Mouse (Mus musculus) lung, embryonic 14.5 days (tissue): ENCODE results near the gene Olfr586. TPM values are rescaled to one million over a fixed set of nuclear protein-coding genes. Genes with fewer than 3 reads are reported as not detected.

Source experiments
- ATAC-seq: fragments of 200-750 bp; cut with Nextera tagmentation; 2 replicates; pipeline ENCODE4 v1.8.0; 2017; ENCODE audit warnings: mild to moderate bottlenecking, moderate TSS enrichment, moderate library complexity; ENCODE audit not compliant: insufficient read depth
- DNase-seq: peaks from one replicate; pipeline ENCODE4 v3.0.0-alpha.2; 2015
- H3K27ac ChIP-seq: fragments of 300-500 bp; sonication (generic); 2 replicates; pipeline ENCODE4 v1.5.1; 2014; ENCODE audit warnings: low read depth, mild to moderate bottlenecking, moderate library complexity
- H3K27me3 ChIP-seq: fragments of 300-500 bp; sonication (generic); 2 replicates; pipeline ENCODE4 v1.6.1; 2014; ENCODE audit warnings: low read length, control low read depth; ENCODE audit not compliant: insufficient read depth
- H3K36me3 ChIP-seq: fragments of 300-500 bp; sonication (generic); 2 replicates; pipeline ENCODE4 v1.6.1; 2014; ENCODE audit warnings: control low read depth; ENCODE audit not compliant: insufficient read depth
- H3K4me1 ChIP-seq: fragments of 300-500 bp; sonication (generic); 2 replicates; pipeline ENCODE4 v1.6.1; 2014; ENCODE audit warnings: antibody characterized with exemption, control low read depth; ENCODE audit not compliant: insufficient read depth
- H3K4me2 ChIP-seq: fragments of 300-500 bp; sonication (generic); 2 replicates; pipeline ENCODE4 v1.6.1; 2014; ENCODE audit warnings: mild to moderate bottlenecking
- H3K4me3 ChIP-seq: fragments of 300-500 bp; sonication (generic); 2 replicates; pipeline ENCODE4 v1.5.1; 2014; ENCODE audit warnings: low read depth, low read length
- H3K9ac ChIP-seq: fragments of 300-500 bp; sonication (generic); 2 replicates; pipeline ENCODE4 v1.6.1; 2014
- H3K9me3 ChIP-seq: fragments of 300-500 bp; sonication (generic); 2 replicates; pipeline ENCODE4 v1.6.1; 2016; ENCODE audit warnings: low read depth, low read length, control low read depth
- CTCF ChIP-seq: IDR thresholded peaks from 2 replicates; pipeline ENCODE4 v1.5.1; 2016; ENCODE audit warnings: antibody characterized with exemption, low read depth
- WGBS: fragments of 180-500 bp; shearing (Covaris S2); extraction: QIAGEN DNeasy Blood & Tissue Kit; methylation state at CpG from one replicate; pipeline ENCODE4 v1.1.7; 2014; 5-methylcytosine and 5-hydroxymethylcytosine counted together
- polyA plus RNA-seq: library from polyadenylated mRNA; unstranded; fragments of >200 nt; fragmentation: Nextera tagmentation; extraction: Ambion mirVana; gene quantifications from 2 replicates; pipeline ENCODE4 v1.2.1, GENCODE M21; 2014

Gene Olfr586
- polyA plus RNA-seq, result not detected in 2 replicates

- H3K27me3 ChIP-seq, result no peaks in the 10 kb centered on the region
- H3K36me3 ChIP-seq, result no peaks in the 10 kb centered on the region
- DNase-seq (no peak), ATAC-seq (no peak)
- H3K27ac ChIP-seq, result no peak within 1 kb of the TSS
- no peak within 1 kb of the TSS for H3K4me3 ChIP-seq
- H3K9ac ChIP-seq, result no peak within 1 kb of the TSS
- WGBS, result 91% methylated on average over 3 of the region's 3 CpGs
- no peaks in the 10 kb centered on the region for H3K9me3 ChIP-seq
- no peak for TF ChIP-seq CTCF
- H3K4me1 ChIP-seq, result no peaks in the 10 kb centered on the region
- no peak within 1 kb of the TSS for H3K4me2 ChIP-seq
Observed at GRCm38 (mm10) chr7:103125538-103125937, at the start of gene Olfr586. Olfr586 (minus strand) TSS chr7:103125638.

- Histone ChIP-seq H3K9ac (no peak overlapping the region), H3K36me3 (no peaks in the 10 kb centered on the region), H3K9me3 (no peaks in the 10 kb centered on the region), H3K4me1 (no peaks in the 10 kb centered on the region), H3K27ac (no peak overlapping the region), H3K27me3 (no peaks in the 10 kb centered on the region), H3K4me3 (no peak overlapping the region), H3K4me2 (no peak overlapping the region)
- no peak for DNase-seq
- no peak for ATAC-seq
- WGBS, result 68% methylated on average over 5 of the region's 5 CpGs
- TF ChIP-seq CTCF, result no peak
Observed at GRCm38 (mm10) chr7:103169697-103170096, 44.3 kb upstream of the Olfr586 start.

- no peak within 1 kb of the TSS for H3K4me2 ChIP-seq
- H3K36me3 ChIP-seq, result no peaks in the 10 kb centered on the region
- TF ChIP-seq CTCF, result no peak
- H3K4me3 ChIP-seq, result no peak within 1 kb of the TSS
- DNase-seq (no peak), ATAC-seq (no peak)
- H3K27me3 ChIP-seq, result no peaks in the 10 kb centered on the region
- no peak within 1 kb of the TSS for H3K27ac ChIP-seq
- H3K9ac ChIP-seq, result no peak within 1 kb of the TSS
- WGBS, result 45% methylated on average over 2 of the region's 2 CpGs
- H3K9me3 ChIP-seq, result no peaks in the 10 kb centered on the region
- no peaks in the 10 kb centered on the region for H3K4me1 ChIP-seq
Observed at GRCm38 (mm10) chr7:103156256-103156655, 30.8 kb upstream of the Olfr586 start, which contains the start of gene Olfr589. Olfr589 (minus strand) TSS chr7:103156356.

- H3K9ac ChIP-seq, result no peak within 1 kb of the TSS
- no peaks in the 10 kb centered on the region for H3K36me3 ChIP-seq
- H3K4me3 ChIP-seq, result no peak within 1 kb of the TSS
- DNase-seq (no peak), ATAC-seq (no peak)
- TF ChIP-seq CTCF, result no peak
- WGBS, result 88% methylated on average over 1 of the region's 1 CpGs
- no peaks in the 10 kb centered on the region for H3K9me3 ChIP-seq
- no peak within 1 kb of the TSS for H3K4me2 ChIP-seq
- H3K27me3 ChIP-seq, result no peaks in the 10 kb centered on the region
- H3K4me1 ChIP-seq, result no peaks in the 10 kb centered on the region
- no peak within 1 kb of the TSS for H3K27ac ChIP-seq
Observed at GRCm38 (mm10) chr7:103140579-103140978, 15.1 kb upstream of the Olfr586 start, which contains the start of gene Olfr588-ps1. Olfr588-ps1 (plus strand) TSS chr7:103140879.

GRCm38 (mm10) chr7:103119406-103119805 is 6.0 kb downstream of the Olfr586 start:
- no peak overlapping the region for H3K4me3 ChIP-seq
- no peaks in the 10 kb centered on the region for H3K27me3 ChIP-seq
- no peak for ATAC-seq
- no peaks in the 10 kb centered on the region for H3K36me3 ChIP-seq
- no peak overlapping the region for H3K4me2 ChIP-seq
- no peak overlapping the region for H3K9ac ChIP-seq
- no peaks in the 10 kb centered on the region for H3K4me1 ChIP-seq
- peak; percentile 30 for DNase-seq
- TF ChIP-seq CTCF, result peak; percentile 40
- no peaks in the 10 kb centered on the region for H3K9me3 ChIP-seq
- WGBS, result 46% methylated on average over 3 of the region's 3 CpGs
- H3K27ac ChIP-seq, result no peak overlapping the region

- WGBS, result 90% methylated on average over 1 of the region's 1 CpGs
- no peak for ATAC-seq
- Histone ChIP-seq H3K9ac (no peak within 1 kb of the TSS), H3K27me3 (no peaks in the 10 kb centered on the region), H3K9me3 (no peaks in the 10 kb centered on the region), H3K4me1 (no peaks in the 10 kb centered on the region), H3K36me3 (no peaks in the 10 kb centered on the region), H3K4me3 (no peak within 1 kb of the TSS), H3K4me2 (no peak within 1 kb of the TSS), H3K27ac (no peak within 1 kb of the TSS)
- DNase-seq, result no peak
- TF ChIP-seq CTCF, result no peak
Observed at GRCm38 (mm10) chr7:103097420-103097819, 28.0 kb downstream of the Olfr586 start, which contains the start of gene Olfr585. Olfr585 (plus strand) TSS chr7:103097720.

GRCm38 (mm10) chr7:103081585-103081984 is 43.9 kb downstream of the Olfr586 start, which contains the start of gene Olfr584:
Olfr584 (plus strand) TSS chr7:103081885.
- H3K27me3 ChIP-seq, result no peaks in the 10 kb centered on the region
- H3K36me3 ChIP-seq, result no peaks in the 10 kb centered on the region
- no peaks in the 10 kb centered on the region for H3K9me3 ChIP-seq
- ATAC-seq (no peak), DNase-seq (no peak)
- TF ChIP-seq CTCF, result no peak
- H3K9ac ChIP-seq, result no peak within 1 kb of the TSS
- 75% methylated on average over 1 of the region's 1 CpGs for WGBS
- H3K4me2 ChIP-seq, result no peak within 1 kb of the TSS
- no peak within 1 kb of the TSS for H3K27ac ChIP-seq
- H3K4me3 ChIP-seq, result no peak within 1 kb of the TSS
- no peaks in the 10 kb centered on the region for H3K4me1 ChIP-seq

Other genes with a start within 250 kb of the Olfr586 start
- gene Olfr568, start 248.5 kb downstream of the Olfr586 start, polyA plus RNA-seq, result not detected in 2 replicates
- gene Olfr569, start 234.8 kb downstream of the Olfr586 start, polyA plus RNA-seq, result not detected in 2 replicates
- not detected in 2 replicates for gene Olfr570, start 231.1 kb downstream of the Olfr586 start, polyA plus RNA-seq
- gene Olfr571, start 208.1 kb downstream of the Olfr586 start, polyA plus RNA-seq, result not detected in 2 replicates
- gene Olfr572, start 201.2 kb downstream of the Olfr586 start, polyA plus RNA-seq, result not detected in 2 replicates
- not detected in 2 replicates for gene Olfr573-ps1, start 183.1 kb downstream of the Olfr586 start, polyA plus RNA-seq
- gene Olfr574, start 177.2 kb downstream of the Olfr586 start, polyA plus RNA-seq, result not detected in 2 replicates
- not detected in 2 replicates for gene Olfr575, start 166.9 kb downstream of the Olfr586 start, polyA plus RNA-seq
- gene Olfr576, start 163.0 kb downstream of the Olfr586 start, polyA plus RNA-seq, result not detected in 2 replicates
- not detected in 2 replicates for gene Olfr577, start 149.7 kb downstream of the Olfr586 start, polyA plus RNA-seq
- gene Olfr578, start 136.3 kb downstream of the Olfr586 start, polyA plus RNA-seq, result not detected in 2 replicates
- gene Olfr582, start 87.6 kb downstream of the Olfr586 start, polyA plus RNA-seq, result not detected in 2 replicates
- not detected in 2 replicates for gene Olfr583, start 74.3 kb downstream of the Olfr586 start, polyA plus RNA-seq
- gene Olfr584, start 43.8 kb downstream of the Olfr586 start, polyA plus RNA-seq, result not detected in 2 replicates
- not detected in 2 replicates for gene Olfr585, start 27.9 kb downstream of the Olfr586 start, polyA plus RNA-seq
- not detected in 2 replicates for gene Olfr588-ps1, start 15.2 kb upstream of the Olfr586 start, polyA plus RNA-seq
- gene Olfr589, start 30.7 kb upstream of the Olfr586 start, polyA plus RNA-seq, result not detected in 2 replicates
- gene Olfr591, start 52.7 kb upstream of the Olfr586 start, polyA plus RNA-seq, result not detected in 2 replicates
- not detected in 2 replicates for gene Olfr592, start 59.2 kb upstream of the Olfr586 start, polyA plus RNA-seq
- not detected in 2 replicates for gene Olfr593, start 86.2 kb upstream of the Olfr586 start, polyA plus RNA-seq
- not detected in 2 replicates for gene Olfr594, start 91.4 kb upstream of the Olfr586 start, polyA plus RNA-seq
- gene Usp17ld, start 126.9 kb upstream of the Olfr586 start, polyA plus RNA-seq, result not detected in 2 replicates
- gene Olfr596, start 180.0 kb upstream of the Olfr586 start, polyA plus RNA-seq, result not detected in 2 replicates
- not detected in 2 replicates for gene Olfr597, start 190.7 kb upstream of the Olfr586 start, polyA plus RNA-seq
- gene Olfr598, start 197.9 kb upstream of the Olfr586 start, polyA plus RNA-seq, result not detected in 2 replicates
- gene Olfr599, start 210.3 kb upstream of the Olfr586 start, polyA plus RNA-seq, result not detected in 2 replicates
- gene Olfr600, start 224.0 kb upstream of the Olfr586 start, polyA plus RNA-seq, result not detected in 2 replicates
- not detected in 2 replicates for gene Olfr601, start 237.0 kb upstream of the Olfr586 start, polyA plus RNA-seq